Mouse (Mus musculus) left cerebral cortex, postnatal 25 days (tissue): ENCODE data around the gene Cage1. TPM values are rescaled to one million over a fixed set of nuclear protein-coding genes. Genes with fewer than 3 reads are reported as not detected.
A peak's percentile ranks its signal among the peaks of the same experiment; 100 is the strongest.

ENCODE experiments used
- DNase-seq, 2 experiments: peaks; one replicate each; pipeline ENCODE4 v3.0.0; 2022; ENCODE audit warnings: low spot score in 2 of 2, mixed read lengths in 1 of 2
- intact Hi-C: fragments of 180-260 bp; cut with DNase I; formaldehyde crosslinking; loops from one replicate; pipeline ENCODE4 v1.15.1; 2025
- total RNA-seq, 2 experiments: library from RNA; stranded (reverse); gene quantifications; 2 replicates each; pipeline ENCODE4 v1.2.3; 2021

Gene Cage1
- total RNA-seq, result 1 to 10 TPM; 5.3 to 5.4 TPM

DNA sequence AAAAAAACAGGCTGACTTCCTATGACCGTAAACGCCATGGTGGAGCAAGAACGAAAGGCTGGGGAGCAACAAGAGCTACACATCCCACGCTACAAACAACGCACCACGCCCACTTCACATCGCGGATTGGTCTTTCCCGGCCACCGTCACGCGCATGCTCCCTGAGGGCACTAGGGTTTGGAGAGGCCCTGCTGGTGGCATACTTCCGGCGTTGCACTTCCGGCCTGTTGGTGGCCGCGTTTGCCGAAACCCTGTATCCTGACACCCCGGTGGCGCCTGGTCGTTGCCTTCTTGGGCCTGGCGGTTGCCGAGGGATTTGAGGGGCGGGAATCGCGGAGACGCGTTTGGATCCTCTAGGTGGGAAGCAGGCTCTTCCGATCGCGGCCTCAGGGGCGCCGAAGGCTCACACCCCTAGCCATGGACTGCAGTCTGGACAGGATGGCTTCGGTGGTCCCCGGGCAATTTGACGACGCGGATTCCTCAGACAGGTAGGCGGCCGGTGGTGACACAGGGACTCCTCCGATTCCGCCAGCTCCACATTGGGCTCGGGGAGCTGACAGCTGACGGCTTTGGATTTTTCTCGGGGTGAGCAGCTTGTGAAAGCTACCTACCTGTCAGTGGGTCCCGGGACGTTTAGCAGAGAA lies at the start of gene Cage1:
TSS of gene Cage1 (minus strand) at position 26 of the 644 bp plus-strand sequence.
- intact Hi-C loops, result loop anchor here (2.0 to 5.0 kb wide), 3 partner anchors 42 to 600 kb away; partner anchors contain the start of gene Ssr1
- peak; percentile 97 to 98 for DNase-seq

GRCm38 (mm10) chr13:38081161-38081560 lies 44.3 kb upstream of the Cage1 start:
- no peak for DNase-seq
- intact Hi-C loops, result no loop called here

DNA sequence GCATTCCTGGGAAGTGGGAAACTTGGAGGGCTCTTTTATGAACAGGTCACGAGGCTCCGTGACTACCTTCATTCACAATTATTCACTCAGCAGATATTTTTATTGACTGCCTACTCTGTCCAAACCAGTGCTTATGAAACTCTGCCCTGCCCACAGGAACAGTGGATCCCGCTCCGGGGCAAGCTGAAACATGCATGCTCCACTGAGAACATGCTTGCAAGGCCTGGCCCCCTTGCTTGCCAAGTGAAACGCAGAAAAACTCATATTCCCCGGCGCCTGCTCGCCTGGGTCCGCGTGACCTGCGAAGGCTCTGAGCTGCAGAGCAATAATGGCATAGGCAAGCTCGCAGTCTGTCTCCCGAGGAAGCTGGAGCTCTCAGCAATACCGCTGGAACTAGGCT lies 43.9 kb upstream of the Cage1 start:
- intact Hi-C loops, result no loop called here
- DNase-seq, result no peak

GRCm38 (mm10) chr13:38080014-38080413 lies 43.1 kb upstream of the Cage1 start:
- DNase-seq, result no peak
- intact Hi-C loops, result no loop called here

DNA sequence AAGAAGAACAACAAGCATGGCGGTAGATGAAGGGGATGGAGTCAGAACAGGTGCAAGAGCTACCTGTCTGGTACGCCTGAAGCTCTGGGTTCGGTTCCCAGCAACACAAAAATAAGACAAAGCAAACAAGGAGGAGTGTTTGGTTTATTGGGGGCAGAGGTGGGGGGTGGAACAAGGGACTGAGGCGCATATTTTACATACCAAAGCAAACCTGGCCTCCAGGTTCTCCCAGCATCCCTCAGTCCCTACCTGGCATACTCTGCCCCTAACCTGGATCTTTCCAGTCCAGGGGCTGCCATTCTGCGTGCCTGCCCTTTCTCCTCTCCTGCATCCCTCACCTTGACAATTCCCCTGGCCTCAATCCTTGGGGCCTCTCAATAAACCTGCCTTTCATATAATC lies 42.5 kb upstream of the Cage1 start:
- intact Hi-C loops, result no loop called here
- no peak for DNase-seq

DNA sequence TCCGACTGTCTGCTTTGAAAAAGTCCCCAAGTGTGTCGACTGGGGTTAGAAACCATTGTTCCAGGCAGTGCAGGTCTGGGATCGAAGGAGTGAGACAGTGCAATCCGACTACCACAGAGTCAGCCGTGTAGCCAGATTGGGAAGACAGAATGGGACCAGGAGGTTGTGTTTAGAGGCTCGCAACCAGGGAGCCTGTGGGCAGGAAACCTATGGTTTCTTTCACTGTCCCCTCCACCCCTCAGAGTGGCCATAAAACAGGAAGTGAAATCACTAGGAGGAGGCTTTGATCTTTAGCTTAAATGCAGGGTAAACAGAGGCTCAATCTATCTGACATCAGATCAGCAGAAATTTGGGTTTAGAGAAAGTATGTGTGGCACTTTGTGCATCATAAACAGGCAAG lies 42.0 kb upstream of the Cage1 start:
- intact Hi-C loops, result no loop called here
- DNase-seq, result no peak

- DNase-seq, result no peak
- intact Hi-C loops, result no loop called here
Observed at GRCm38 (mm10) chr13:38077113-38077512, 40.2 kb upstream of the Cage1 start.

- no peak for DNase-seq
- intact Hi-C loops, result no loop called here
Observed at GRCm38 (mm10) chr13:38074404-38074803, 37.5 kb upstream of the Cage1 start.

GRCm38 (mm10) chr13:38073374-38074307 lies 36.8 kb upstream of the Cage1 start:
- intact Hi-C loops, result no loop called here

GRCm38 (mm10) chr13:38070945-38071344 lies 34.1 kb upstream of the Cage1 start:
- DNase-seq, result no peak

More at GRCm38 (mm10) chr13:38073374-38074307, 36.8 kb upstream of the Cage1 start:
- no peak for DNase-seq

DNA sequence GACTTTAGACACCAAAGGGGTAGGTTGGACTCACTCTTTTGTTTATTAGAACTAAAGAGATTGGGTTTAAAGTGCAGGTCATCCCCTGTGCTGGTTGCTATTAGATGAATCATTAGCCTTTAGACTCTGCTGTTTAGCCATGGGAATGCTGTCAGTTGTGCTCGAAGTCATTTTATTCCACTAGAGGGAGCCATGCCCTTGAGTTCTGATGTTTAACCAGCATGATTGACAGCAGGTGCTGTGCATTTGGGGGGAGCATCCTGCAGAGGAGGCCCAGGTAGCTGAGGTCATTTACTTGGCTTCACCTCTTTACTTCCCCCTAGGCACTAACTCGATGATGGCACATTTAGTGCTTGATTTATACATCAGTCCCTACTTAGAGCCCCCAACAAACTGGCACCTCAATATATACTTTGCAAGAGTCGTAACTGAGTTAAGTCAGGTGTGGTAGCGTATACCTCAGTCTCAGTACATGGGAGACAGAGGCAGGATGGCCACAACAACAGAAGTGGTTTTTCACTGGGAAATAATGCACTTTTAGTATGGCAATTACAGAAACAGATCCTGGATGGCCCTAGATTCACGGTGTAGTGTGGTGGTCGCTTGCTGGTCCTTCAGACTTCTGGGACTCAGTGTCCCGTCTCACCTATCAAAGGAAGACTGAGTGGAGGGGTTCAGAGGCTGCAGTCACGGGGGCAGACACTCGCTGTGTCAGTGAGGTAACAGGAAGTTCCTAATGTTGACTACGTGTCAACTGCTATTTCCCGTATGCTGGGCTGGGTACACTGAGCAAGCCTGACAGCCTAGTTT lies 28.2 kb upstream of the Cage1 start:
- peak; percentile 43 to 45 for DNase-seq
- intact Hi-C loops, result loop anchor here (5.0 kb wide), 2 partner anchors 142 to 532 kb away; no protein-coding TSS in a partner anchor

More at GRCm38 (mm10) chr13:38070945-38071344, 34.1 kb upstream of the Cage1 start:
- intact Hi-C loops, result no loop called here

DNA sequence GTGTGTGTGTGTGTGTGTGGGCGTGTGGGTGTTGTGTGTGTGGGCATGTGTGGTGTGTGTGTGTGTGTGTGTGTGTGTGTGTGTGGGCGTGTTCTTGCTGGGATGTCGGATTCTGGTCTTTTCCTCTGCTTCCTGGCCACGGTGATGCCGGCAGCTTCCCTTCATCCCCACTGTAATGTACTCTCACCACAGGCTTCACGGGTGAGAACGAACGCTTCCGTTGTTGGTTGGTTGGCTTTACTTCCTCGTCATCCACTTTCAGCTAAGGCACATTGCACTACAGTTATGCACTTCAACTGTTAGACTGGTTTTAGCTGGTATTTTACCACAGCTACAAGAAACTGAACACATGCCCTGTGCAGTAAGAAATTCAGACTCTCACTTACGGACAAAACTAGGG lies 25.8 kb upstream of the Cage1 start:
- intact Hi-C loops, result loop anchor here (5.0 kb wide), 1 partner anchor 145 kb away; no protein-coding TSS in a partner anchor

DNA sequence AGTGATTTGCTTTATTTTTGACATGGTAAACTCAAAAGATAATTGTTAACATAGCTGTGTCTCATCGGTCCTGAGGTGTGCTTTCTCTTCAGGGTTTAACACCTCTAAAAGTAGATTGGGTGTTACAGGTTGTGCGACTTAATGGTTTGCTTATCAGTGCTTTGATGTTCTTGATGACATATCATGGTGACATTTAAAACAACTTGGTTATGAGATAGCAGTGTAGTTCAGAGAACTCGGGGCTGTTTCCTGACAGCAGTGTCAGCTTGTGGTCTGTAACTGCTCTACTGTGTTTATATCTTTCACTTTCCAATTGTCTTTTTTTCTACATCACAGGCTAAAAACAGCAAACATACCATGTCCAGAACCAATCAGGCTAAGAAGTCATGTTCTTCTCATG lies 13.0 kb upstream of the Cage1 start:
- intact Hi-C loops, result loop anchor here (5.0 to 10.0 kb wide), 3 partner anchors 68 to 895 kb away; no protein-coding TSS in a partner anchor
- no peak for DNase-seq

More for the DNA sequence above, 25.8 kb upstream of the Cage1 start:
- DNase-seq, result no peak

- no peak for DNase-seq
- intact Hi-C loops, result loop anchor here (2.0 to 5.0 kb wide), 3 partner anchors 43 to 601 kb away; partner anchors contain the start of gene Ssr1
Observed at GRCm38 (mm10) chr13:38037811-38038210, 942 bp upstream of the Cage1 start.

DNA sequence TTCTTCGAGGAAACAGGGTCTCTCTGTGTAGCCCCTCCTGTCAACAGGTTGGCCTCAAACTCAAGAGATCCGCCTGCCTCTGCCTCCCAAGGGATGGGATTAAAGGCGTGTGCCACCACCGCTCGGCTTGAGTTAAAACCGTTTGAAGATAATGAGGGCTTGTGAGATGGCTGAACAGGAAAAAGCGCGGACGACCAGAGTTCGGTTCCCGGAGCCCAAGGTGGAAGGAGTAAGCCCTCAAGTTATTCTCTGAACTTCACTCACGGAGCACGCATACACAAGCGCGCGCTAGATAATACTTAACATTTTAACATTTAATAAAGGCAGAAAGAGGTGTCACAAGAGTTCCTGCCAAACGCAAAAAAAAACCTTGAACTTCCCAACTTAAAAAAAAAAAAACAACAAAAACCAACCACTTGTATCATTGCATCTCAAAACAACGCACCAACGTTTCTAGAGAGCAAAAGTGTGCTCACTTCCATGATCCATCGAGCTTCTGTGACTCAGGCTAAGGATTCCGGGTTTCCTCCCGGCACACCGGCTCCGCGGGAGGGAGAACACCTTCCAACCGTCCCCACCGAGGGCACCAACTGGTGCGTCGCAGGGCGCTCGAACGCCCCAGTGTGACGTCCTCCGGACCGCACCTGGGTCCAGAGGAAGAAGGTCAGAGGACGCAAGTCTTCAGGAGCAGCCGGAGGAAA lies 376 bp downstream of the Cage1 start, which contains the start of gene Riok1:
TSS of gene Riok1 (plus strand) at position 653 of the 701 bp plus-strand sequence.
- intact Hi-C loops, result loop anchor here (2.0 to 5.0 kb wide), 3 partner anchors 42 to 599 kb away; partner anchors contain the start of gene Ssr1
- no peak for DNase-seq

- no peak for DNase-seq
- intact Hi-C loops, result no loop called here
Observed at GRCm38 (mm10) chr13:38028407-38028806, 8.5 kb downstream of the Cage1 start.

DNA sequence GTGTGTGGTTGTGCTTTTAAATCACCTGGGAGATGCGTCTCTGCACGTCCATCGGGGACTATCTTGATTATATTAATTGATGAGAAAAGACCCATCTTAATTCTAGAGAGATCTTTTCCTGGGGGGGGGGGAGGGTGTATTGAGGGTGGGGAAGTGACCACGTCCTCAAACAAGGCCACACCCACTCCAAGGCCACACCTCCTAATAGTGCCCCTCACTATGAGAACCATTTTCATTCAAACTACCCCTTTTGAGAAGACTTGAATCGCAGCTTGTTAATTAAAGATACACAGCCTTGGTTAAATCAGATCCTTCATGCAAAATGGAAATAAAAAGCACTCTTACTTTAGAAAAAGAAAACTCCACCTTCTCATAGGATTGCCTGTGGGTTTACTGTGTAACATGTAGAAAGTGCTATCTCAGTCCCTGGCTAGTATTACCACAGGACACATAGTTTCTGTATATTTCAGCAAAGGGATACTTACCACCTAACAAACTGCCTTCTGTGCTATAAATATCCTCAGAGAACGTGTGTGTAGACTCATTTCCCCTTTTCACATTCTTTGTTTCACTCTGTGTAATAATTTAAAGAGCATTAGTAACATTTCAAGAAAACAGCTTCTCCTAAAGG lies 9.1 kb downstream of the Cage1 start:
- no peak for DNase-seq

GRCm38 (mm10) chr13:38025874-38026273 lies 11.0 kb downstream of the Cage1 start:
- no peak for DNase-seq
- intact Hi-C loops, result no loop called here

More for the DNA sequence above, 9.1 kb downstream of the Cage1 start:
- intact Hi-C loops, result no loop called here
